Mouse (Mus musculus): ENCODE measurements at regions not wholly inside any gene's neighbourhood (a gene's known extent, or its start where the extent isn't known, plus 50 kb on each side); places are given as distances from the start of the nearest gene placed in this dataset.
"Not testable (repeated sequence)": the region's sequence is repeated elsewhere in the genome, so short reads cannot be mapped to it uniquely, and the experiment has no call there.

GRCm38 (mm10) chr8:20513920-20514319 is 100.8 kb upstream of the Gm21119 start:
- not testable (repeated sequence) for TF ChIP-seq CTCF (IDR thresholded peaks at IDR 0.05; ENCODE audit: extremely low read depth, insufficient read length, insufficient replicate concordance, low read depth, low read length); POLR2A (IDR thresholded peaks at IDR 0.05; ENCODE audit: low read depth, low read length)
